Mouse (Mus musculus) cerebellum, postnatal 14 days (tissue): ENCODE results near the gene Echs1.

Experiments
- DNase-seq, 2 experiments: peaks; one replicate each; pipeline ENCODE4 v3.0.0; 2021; ENCODE audit warnings: mixed read lengths in 2 of 2

The Echs1 gene

DNA sequence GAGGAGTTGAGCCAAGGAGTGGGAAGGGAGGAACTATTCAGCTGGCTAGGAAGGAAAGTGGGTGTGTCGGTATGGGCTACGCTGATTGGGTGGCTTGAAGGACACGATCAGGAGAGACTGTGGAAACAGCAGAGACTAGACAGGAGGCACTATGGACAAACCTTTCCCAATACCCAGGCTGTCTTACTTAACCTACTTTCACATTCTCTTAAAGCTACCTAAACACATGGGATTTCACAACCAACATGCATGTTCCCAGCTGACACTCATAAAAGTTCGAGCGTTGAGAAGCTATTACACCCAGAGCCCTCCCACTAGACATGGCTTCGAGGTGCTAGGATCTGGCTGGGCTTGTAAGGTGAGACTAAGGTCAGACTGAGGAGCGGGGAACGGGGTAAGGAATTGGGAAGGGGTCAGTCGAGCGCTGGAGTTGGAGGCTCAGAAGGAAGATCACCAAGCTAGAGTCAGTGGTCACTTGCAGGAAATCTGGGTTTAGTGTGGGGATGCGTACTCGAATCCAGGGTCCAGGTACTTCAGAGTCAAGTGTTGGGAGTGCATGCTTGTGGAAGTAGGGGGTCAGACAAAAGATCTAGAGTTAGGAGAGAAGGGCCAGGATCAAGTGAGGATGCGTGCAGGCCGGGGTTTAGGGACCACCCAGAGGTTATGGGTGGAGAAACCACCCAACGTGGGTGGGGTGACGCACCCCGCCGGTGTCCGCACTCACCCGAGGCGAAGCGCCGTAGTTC, 520 bp downstream of the Echs1 start, which contains the start of gene Paox:
Gene Paox, plus strand, starts transcription at position 217 of the 746 bp plus-strand sequence.
- peak; percentile 22 to 25 for DNase-seq

GRCm38 (mm10) chr7:140111943-140112342, 4.3 kb downstream of the Echs1 start:
- no peak for DNase-seq

DNA sequence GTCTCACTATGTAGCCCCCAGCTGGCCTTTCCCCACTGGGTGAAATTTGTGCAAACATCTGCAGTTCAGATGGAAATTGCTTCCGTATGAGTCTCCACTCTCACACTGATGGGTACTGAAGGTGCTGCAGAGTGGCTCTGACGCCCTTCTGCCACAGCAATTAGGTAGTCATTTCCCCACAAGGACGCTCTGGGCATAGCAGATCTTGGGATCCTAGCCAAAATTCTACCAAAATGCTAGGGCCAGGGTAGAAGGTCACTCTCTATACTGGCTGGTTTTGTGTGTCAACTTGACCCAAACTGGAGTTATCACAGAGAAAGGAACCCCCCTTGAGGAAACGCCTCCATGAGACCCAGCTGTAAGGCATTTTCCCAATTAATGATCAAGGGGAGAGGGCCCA, 12.3 kb downstream of the Echs1 start:
- no peak for DNase-seq

DNA sequence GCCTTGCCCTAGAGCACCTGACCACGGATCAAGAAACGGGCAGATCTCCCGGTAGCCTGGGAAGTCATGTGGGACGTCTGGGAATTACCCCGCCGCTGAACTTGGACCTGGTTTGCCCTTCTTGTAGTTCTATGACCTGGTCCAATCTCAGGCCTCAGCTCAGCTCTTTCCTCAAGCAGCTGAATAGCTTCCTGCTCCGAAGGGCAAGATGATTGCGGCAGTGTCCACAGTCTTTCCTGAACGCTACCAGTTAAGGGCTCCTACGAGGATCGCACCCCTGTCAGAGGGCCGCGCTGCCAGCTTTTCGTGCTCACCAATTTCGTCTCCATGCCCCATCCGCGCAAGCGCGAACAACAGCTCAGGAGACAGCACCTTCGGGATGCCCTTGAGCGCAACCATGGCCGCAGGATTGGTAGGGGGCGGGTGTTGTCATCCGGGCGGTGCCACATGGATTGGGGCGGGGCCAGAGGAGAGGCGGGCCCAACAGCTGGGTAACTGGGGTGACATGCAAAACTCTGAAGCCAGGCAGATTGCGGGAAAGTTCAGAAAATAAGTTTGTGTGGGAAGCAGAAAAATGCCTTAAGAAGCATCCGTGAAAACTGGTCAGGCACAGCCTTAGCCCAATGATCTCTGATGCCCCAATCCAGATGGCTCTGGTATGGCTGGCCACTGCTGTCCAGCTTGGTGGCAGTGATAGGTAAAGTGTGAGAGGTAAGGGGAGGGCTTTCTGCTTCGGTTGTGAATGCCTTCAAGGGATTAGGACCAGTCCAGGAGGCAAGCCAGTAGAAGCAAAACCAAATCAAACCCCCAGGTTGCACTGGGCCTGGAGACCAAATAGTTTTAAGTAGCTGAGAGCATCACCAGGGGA, 14.0 kb downstream of the Echs1 start, which contains the start of gene Fuom:
Gene Fuom, minus strand, starts transcription at position 449 of the 868 bp plus-strand sequence.
- peak; percentile 80 to 82 for DNase-seq

GRCm38 (mm10) chr7:140101498-140101897, 14.8 kb downstream of the Echs1 start:
- peak; percentile 16 to 33 for DNase-seq

DNA sequence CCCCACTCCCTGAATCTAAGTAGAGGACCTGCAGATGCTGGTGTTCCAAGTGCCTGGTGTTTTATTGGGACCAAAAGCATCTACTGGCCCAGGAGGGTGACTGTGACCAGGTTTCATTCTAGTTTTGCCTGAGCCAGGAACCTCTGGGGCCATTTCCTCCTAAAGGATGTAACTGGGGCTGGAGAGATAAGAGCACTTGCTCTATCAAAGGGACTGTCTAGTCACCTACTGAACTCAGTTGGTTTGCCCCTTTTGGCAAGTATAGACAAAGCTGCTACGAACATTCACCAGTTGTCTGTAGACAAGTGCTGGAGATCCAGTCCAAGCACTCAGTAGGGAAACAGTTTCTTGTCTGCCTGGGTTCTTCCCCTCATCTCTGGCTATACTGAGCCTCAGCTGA, 17.8 kb downstream of the Echs1 start:
- no peak for DNase-seq

DNA sequence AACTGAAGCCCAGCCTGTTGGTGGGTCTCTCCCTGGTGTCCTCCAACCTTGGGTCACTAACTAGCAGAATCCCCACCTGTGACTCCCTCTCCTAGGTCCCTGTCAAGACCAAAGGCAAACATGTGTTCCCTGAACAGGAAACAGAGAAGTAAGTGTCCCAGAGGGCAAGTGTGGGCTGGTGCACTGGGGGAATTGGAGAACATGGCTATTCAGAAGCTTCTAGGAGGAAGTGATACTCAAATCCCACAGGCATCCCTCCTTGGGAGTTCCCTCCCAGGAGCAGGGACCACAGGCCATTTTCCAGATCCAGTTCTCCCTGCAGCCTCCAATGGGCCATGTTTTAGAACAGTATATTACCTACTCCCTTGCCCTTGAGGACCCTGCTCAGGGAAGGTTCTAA, 20.2 kb downstream of the Echs1 start:
- DNase-seq, result no peak

DNA sequence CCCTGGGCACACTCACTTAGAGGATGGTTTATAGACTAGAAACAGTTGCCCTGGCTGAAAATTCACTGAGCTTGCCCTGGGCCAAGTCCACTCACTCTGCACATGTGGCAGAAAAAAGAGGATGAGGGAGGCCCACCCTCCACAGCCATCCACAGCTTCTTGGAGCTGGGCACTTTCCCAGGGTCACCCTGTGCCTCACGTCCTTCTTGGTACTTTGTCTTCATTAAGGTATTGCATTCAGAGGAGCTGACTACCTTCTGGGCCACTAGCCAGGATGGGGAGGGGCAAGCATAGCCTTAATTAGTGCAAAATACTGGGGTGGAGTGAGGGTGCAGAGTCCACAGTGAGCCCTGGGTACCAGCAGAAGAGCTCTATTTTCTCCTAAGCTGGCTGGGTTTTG, 20.7 kb downstream of the Echs1 start:
- DNase-seq, result no peak

- no peak for DNase-seq
Observed at GRCm38 (mm10) chr7:140094954-140095353, 21.3 kb downstream of the Echs1 start.

DNA sequence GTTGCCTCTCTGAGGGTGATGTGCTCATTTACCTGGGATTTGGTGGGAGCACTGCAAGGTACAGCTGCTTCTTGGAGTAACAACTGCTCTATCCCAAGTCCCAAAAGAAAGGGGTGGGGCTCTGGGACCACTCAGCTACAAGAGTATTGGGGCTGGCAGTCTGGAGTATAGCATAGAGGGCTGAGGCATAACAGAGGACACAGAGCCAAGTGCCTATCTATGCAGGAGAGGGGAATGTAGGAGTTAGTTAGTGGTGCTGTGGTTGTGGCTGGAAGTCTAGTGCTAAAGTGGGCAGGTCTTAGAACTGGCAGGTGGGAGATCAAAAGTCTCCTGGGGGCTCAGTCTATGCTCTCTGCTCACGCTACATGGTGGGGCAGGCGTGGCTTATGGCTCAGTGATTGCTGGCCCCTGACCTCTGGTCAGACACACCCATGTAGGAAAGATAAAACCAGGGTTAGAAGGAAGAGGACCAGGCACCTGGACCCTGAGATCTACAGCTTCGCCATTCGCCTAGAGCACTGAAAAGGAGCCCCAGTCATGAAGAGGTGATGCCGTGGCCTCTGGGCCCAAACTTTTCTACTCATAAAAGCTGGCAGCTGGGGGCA, 23.2 kb downstream of the Echs1 start, which contains the start of gene Prap1:
Gene Prap1, plus strand, starts transcription at position 472 of the 605 bp plus-strand sequence.
- DNase-seq, result no peak

GRCm38 (mm10) chr7:140090601-140091000, 25.7 kb downstream of the Echs1 start:
- DNase-seq, result no peak

DNA sequence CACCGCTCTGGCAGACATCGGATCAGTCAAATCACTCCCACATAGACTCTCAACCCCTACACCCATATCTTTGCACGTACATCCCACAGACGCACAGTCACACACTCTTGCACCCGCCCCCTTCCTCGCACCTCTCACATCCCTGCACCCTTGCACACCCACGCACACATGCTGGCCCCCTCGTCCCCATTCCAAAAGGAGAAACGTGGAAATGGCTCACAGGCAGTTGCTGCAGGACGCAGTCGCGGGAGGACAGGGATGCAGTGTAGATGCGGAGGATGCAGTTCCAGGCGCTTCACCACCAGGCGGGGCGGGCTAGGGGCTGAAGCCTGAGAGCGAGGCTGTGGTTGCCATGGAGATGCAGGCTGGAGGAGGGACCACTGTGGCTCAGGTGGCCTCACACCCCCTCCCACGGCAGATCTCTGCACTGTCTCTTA, 34.0 kb downstream of the Echs1 start, which contains the start of gene Caly:
Gene Caly, minus strand, starts transcription at position 307 of the 437 bp plus-strand sequence.
- DNase-seq, result peak; percentile 86 to 94

DNA sequence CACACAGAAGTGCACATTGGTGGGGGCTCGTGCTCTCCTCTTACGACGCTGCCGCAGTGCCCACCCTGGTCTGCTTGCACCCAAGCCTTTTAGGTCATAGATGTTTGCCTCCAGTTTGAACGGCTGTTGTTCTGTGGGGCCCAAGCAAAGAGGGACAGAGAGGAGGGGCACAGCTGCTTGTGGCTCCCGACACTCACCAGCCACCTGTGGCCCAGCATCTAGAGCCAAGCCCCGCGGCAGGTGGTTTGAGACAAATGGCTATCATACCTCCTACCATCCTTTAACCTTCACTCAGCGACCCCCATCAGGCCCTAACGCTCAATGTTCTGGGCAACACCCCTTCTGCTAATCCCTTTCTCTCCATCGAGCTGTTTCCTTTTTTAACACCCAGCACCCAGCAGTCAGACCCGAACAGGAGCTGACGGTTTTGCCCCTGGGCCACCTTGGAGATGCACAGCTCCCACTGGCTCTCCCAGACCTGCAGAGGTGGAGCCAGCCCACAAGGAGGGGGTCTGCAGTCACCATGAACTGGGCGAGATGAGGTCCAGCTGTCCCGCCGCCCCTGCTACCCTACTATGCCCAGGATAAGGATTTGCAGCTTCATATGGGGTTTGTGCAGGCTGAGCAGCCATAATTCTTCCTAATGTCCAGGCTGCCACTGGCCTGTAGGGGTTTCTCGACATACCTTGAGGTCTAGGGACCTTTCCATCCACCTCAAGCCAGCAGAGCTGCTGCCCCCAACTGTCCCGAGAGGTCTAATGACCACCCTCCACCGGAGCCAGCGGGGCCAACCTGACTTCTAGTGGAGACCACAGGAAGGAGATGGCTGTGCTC, 34.7 kb downstream of the Echs1 start:
- peak; percentile 60 to 63 for DNase-seq

DNA sequence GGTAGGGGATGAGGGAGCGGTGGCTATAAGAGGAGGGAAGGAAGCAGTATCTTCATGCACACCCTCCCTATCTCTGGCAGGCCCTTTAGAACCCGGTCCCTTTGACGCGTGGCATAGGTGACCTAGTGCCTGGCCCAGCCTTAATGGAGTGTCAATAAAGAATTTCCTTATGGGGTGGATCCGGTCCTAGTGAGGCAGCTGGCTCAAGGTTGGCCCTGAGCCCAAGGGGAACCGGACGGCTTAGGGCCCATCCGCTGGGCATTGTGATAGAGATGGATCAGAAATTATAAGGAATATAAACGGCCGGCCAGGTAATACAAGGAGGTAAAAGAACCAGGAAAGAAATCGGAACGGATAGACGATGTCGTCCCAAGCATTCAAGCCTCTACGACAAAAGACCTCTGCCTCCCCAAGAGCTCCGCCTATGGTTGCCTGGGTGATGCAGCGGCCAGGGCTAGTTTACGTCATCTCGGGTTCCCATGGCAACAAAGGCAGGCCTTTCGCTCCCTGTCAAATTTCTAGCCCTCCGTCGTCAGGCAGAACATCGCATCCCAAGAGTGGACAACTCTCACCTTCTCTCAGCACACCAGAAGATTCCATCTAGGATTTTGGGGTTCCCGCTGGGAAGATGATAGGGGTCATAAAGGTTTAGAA, 35.6 kb downstream of the Echs1 start:
- peak; percentile 92 to 95 for DNase-seq

- peak; percentile 87 to 88 for DNase-seq
Observed at GRCm38 (mm10) chr7:140078711-140079110, 37.6 kb downstream of the Echs1 start.

- DNase-seq, result no peak
Observed at GRCm38 (mm10) chr7:140077698-140078097, 38.6 kb downstream of the Echs1 start.

DNA sequence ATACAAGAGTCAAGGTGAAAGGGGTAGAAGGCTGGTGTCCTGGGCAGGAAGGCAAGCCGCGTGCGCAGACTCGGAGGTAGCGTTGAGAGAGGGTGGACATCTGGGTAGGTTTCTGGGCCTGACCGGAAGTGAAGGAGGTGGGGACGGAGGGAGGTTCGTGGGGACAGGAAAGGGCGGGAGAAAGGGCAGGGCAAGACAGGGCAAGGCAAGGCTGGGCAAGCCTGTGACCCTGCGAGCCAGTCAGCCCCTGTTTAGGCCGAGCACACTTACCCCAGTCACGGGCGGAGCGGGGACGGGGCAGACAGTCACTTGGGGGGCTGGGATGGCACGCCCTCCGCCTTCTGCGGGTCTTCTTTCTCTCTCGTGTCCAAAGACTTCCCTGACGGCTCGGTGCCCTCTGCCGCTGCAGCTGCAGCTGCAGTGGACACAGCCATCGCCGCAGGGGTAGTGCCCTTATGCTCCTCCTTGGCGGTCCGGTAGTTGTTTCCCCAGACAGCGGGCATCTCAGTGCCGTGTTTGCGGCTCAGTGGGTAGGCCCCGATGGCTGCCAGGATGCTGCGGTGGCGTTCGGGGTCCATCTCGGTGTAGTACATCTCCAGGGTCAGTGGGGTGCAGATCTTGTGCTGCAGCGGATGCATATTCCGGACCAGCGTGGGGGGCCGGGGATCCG, 46.1 kb downstream of the Echs1 start:
- no peak for DNase-seq

DNA sequence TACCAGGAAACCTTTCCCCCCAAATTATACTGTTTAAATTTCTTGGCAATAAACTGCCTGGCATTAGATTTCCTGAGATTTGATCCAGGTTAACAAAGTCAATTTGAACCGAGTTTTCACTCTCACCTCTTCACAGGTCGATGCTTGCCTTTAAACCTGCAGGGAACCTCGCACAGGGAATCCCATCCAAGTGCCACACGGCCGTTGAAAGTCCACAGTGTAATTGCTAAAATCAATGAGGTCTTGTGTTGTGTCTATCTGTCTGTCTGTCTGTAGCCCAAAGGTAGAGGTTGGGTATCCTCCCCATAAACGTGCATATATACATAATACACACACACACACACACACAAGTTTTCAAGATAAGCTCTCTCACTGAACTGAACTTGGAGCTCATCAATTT, 48.9 kb downstream of the Echs1 start:
- no peak for DNase-seq

GRCm38 (mm10) chr7:140063092-140063491, 53.2 kb downstream of the Echs1 start:
- peak; percentile 79 to 90 for DNase-seq

GRCm38 (mm10) chr7:140062307-140062706, 54.0 kb downstream of the Echs1 start:
- peak in 1 of 2 experiments; percentile 61 for DNase-seq

DNA sequence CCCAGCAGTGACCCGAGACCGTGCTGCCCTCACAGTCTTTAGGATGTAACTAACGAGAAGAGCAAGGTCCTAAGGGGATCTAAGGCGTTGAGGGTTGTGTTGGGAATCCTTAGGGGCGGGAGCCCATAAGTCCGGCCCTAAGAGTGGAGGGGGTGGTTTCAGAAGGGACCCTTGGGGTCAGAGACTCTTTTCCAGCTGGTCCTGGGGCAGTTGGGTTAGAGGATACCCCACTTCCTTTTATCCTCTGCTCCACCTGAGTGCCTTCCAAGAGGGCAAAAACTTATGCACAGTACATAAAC, 54.5 kb downstream of the Echs1 start:
- DNase-seq, result no peak
